Mouse (Mus musculus): ENCODE measurements at regions not wholly inside any gene's neighbourhood (a gene's known extent, or its start where the extent isn't known, plus 50 kb on each side); places are given as distances from the start of the nearest gene placed in this dataset.
A peak's percentile ranks its signal among the peaks of the same experiment; 100 is the strongest.

DNA sequence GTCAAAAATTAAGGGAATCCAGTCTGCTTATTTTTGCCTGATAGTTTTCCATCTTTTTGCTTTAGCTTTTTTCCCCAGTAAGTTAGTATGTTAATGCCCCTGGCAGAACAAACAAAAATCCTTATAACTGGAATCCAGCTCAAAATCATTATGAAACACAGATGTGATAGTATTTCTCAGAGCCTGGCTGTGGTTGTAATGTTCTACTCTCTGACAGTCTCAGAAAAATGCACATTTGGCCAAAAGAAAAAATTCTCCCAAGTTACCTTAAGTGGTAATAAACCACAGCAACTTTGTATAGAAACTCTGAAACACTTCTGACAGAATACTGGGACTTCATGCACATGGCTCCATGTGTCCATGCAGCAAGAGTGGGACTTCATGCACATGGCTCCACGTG, 193.5 kb upstream of the Rnd3 start:
- no peak for ATAC-seq
- no peaks in the 10 kb centered on the region for H3K36me3 ChIP-seq (replicated peaks; ENCODE audit: insufficient read depth, low read length)
- H3K4me1 ChIP-seq (ENCODE audit: insufficient read depth) = no peaks in the 10 kb centered on the region
- DNase-seq = no peak
- H3K4me2 ChIP-seq (ENCODE audit: low read depth, low read length) = no peak overlapping the region
- TF ChIP-seq CTCF (IDR thresholded peaks at IDR 0.05; ENCODE audit: low read depth) = no peak
- TF ChIP-seq EP300 (IDR thresholded peaks at IDR 0.05; ENCODE audit: low read depth) = no peak
- no peak overlapping the region for H3K9ac ChIP-seq (replicated peaks)
- no peaks in the 10 kb centered on the region for H3K9me3 ChIP-seq (ENCODE audit: low read length)
- WGBS (ENCODE audit: insufficient replicate concordance) = 64% methylated on average over 1 of the region's 1 CpGs
- no peaks in the 10 kb centered on the region for H3K27me3 ChIP-seq (ENCODE audit: insufficient read depth, low read length)
- H3K4me3 ChIP-seq (ENCODE audit: low read depth, low read length) = no peak overlapping the region
- no peak overlapping the region for H3K27ac ChIP-seq (ENCODE audit: low read depth)

DNA sequence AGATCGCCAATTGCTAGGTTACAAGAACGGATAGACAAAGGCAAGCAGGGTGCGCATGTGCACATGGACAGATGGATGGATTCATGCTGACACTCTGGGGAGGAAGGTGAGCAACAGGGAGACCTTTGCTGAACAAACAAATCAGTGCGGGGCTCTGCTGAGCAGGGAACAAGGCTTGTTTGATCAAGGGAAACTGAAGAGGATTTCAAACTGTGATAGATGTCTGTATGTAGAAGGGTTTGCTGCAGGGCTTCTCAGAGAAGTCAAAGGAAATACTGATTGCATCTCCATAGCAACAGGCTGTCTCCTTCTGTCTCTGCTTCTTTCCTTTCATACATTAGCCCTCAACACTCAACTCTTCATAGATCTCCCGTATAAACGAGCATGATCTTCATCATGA, 185.5 kb upstream of the Rnd3 start:
- Histone ChIP-seq H3K4me1 (ENCODE audit: insufficient read depth) (no peaks in the 10 kb centered on the region), H3K4me3 (ENCODE audit: low read depth, low read length) (no peak overlapping the region), H3K36me3 (replicated peaks; ENCODE audit: insufficient read depth, low read length) (no peaks in the 10 kb centered on the region), H3K4me2 (ENCODE audit: low read depth, low read length) (no peak overlapping the region), H3K9ac (replicated peaks) (no peak overlapping the region), H3K9me3 (ENCODE audit: low read length) (no peaks in the 10 kb centered on the region), H3K27ac (ENCODE audit: low read depth) (no peak overlapping the region), H3K27me3 (ENCODE audit: insufficient read depth, low read length) (no peaks in the 10 kb centered on the region)
- TF ChIP-seq CTCF (IDR thresholded peaks at IDR 0.05; ENCODE audit: low read depth) (no peak), EP300 (IDR thresholded peaks at IDR 0.05; ENCODE audit: low read depth) (no peak)
- WGBS (ENCODE audit: insufficient replicate concordance) = 72% methylated on average over 6 of the region's 6 CpGs
- no peak for ATAC-seq
- DNase-seq = no peak

DNA sequence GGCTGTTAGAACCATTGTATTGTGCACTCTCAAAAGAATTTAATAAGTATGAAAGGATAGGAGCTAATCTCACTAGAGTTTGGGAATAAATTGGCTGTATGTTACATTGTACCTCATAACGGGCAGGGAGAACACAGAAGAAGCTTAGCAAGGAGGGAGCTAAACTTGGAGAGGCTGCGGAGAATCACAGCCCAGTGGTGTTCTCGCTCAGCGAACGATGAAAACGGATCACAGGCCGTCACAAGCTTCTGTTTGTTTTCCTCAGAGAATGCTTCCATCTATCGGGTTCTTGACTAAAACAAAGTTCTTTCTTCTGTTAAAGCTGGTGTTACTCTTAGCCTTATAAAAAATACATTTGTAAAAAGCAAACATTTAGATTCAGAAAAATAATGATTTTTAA, 178.2 kb upstream of the Rnd3 start:
- H3K9me3 ChIP-seq (ENCODE audit: low read length) = no peaks in the 10 kb centered on the region
- no peaks in the 10 kb centered on the region for H3K4me1 ChIP-seq (ENCODE audit: insufficient read depth)
- H3K27me3 ChIP-seq (ENCODE audit: insufficient read depth, low read length) = no peaks in the 10 kb centered on the region
- H3K27ac ChIP-seq (ENCODE audit: low read depth) = no peak overlapping the region
- ATAC-seq = no peak
- no peaks in the 10 kb centered on the region for H3K36me3 ChIP-seq (replicated peaks; ENCODE audit: insufficient read depth, low read length)
- no peak for DNase-seq
- TF ChIP-seq EP300 (IDR thresholded peaks at IDR 0.05; ENCODE audit: low read depth) = no peak
- TF ChIP-seq CTCF (IDR thresholded peaks at IDR 0.05; ENCODE audit: low read depth) = no peak
- no peak overlapping the region for H3K4me3 ChIP-seq (ENCODE audit: low read depth, low read length)
- 81% methylated on average over 8 of the region's 8 CpGs for WGBS (ENCODE audit: insufficient replicate concordance)
- H3K4me2 ChIP-seq (ENCODE audit: low read depth, low read length) = no peak overlapping the region
- no peak overlapping the region for H3K9ac ChIP-seq (replicated peaks)

DNA sequence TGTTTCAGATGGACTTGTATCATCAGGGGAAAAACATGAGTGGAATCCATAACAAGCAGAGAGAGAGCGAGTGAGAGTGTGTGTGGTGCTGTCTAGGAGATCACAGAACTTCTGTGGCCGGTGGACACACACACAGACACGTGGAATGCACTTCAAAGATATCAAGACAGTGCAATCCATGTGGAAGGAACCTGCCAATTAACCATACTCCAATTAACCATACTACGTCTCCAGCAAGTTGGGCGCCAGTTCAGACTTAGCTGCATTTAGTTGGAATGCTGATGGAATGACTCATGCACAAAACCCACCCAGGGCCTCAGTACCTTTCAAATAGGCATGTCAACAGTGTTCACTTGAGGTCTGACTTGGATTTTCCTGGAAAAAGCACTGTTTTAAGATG, 172.8 kb upstream of the Rnd3 start:
- Histone ChIP-seq H3K4me3 (ENCODE audit: low read depth, low read length) (no peak overlapping the region), H3K27ac (ENCODE audit: low read depth) (no peak overlapping the region), H3K36me3 (replicated peaks; ENCODE audit: insufficient read depth, low read length) (no peaks in the 10 kb centered on the region), H3K27me3 (ENCODE audit: insufficient read depth, low read length) (no peaks in the 10 kb centered on the region), H3K4me1 (ENCODE audit: insufficient read depth) (no peaks in the 10 kb centered on the region), H3K9me3 (ENCODE audit: low read length) (no peaks in the 10 kb centered on the region), H3K9ac (replicated peaks) (no peak overlapping the region), H3K4me2 (ENCODE audit: low read depth, low read length) (no peak overlapping the region)
- 69% methylated on average over 5 of the region's 5 CpGs for WGBS (ENCODE audit: insufficient replicate concordance)
- no peak for ATAC-seq
- no peak for TF ChIP-seq EP300 (IDR thresholded peaks at IDR 0.05; ENCODE audit: low read depth)
- TF ChIP-seq CTCF (IDR thresholded peaks at IDR 0.05; ENCODE audit: low read depth) = no peak
- no peak for DNase-seq

DNA sequence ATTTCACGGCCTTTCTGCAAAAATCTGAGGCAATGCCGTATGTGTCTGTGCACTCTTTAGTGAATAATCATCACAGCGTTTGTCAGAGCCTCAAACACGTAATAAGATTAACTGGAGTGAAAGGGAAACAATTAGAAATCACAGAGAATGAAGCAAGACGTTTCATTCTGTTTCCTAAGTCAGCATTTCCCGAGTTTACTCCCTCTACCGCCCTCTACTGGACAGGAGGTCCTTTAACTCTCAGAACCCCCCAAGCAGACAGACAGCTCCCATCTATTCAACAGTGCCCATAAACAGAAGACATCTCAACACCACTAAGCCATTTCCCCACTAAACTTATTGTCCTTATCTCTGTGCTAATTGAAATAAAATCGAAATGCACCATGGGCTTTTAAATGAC, 167.5 kb upstream of the Rnd3 start:
- H3K4me1 ChIP-seq (ENCODE audit: insufficient read depth) = no peaks in the 10 kb centered on the region
- no peaks in the 10 kb centered on the region for H3K27me3 ChIP-seq (ENCODE audit: insufficient read depth, low read length)
- peak; percentile 27 for TF ChIP-seq CTCF (IDR thresholded peaks at IDR 0.05; ENCODE audit: low read depth)
- TF ChIP-seq EP300 (IDR thresholded peaks at IDR 0.05; ENCODE audit: low read depth) = no peak
- DNase-seq (no peak), ATAC-seq (no peak)
- no peaks in the 10 kb centered on the region for H3K36me3 ChIP-seq (replicated peaks; ENCODE audit: insufficient read depth, low read length)
- H3K4me3 ChIP-seq (ENCODE audit: low read depth, low read length) = no peak overlapping the region
- H3K9me3 ChIP-seq (ENCODE audit: low read length) = no peaks in the 10 kb centered on the region
- no peak overlapping the region for H3K27ac ChIP-seq (ENCODE audit: low read depth)
- 79% methylated on average over 8 of the region's 8 CpGs for WGBS (ENCODE audit: insufficient replicate concordance)
- no peak overlapping the region for H3K9ac ChIP-seq (replicated peaks)
- H3K4me2 ChIP-seq (ENCODE audit: low read depth, low read length) = no peak overlapping the region

DNA sequence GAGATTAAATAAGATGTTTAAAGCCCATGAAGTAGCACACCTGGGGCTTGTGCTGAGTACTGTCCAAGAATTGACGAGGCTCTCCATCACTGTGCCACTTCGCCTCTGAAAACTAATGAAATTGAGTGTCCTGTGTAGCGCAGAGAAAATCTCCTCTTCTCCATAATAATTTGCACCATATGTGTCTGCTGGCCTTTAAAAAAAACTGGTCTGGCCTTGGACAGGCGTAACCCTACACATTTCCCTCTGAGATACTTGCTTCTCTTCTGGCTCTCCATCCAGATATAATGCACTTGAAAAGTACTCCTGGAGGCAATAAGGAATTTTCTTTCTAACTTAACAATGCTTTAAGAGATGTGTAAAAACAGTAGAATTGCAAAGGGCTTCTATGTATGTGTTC, 164.5 kb upstream of the Rnd3 start:
- H3K9me3 ChIP-seq (ENCODE audit: low read length) = no peaks in the 10 kb centered on the region
- ATAC-seq (no peak), DNase-seq (no peak)
- H3K9ac ChIP-seq (replicated peaks) = no peak overlapping the region
- WGBS (ENCODE audit: insufficient replicate concordance) = 89% methylated on average over 4 of the region's 4 CpGs
- H3K27ac ChIP-seq (ENCODE audit: low read depth) = no peak overlapping the region
- no peaks in the 10 kb centered on the region for H3K36me3 ChIP-seq (replicated peaks; ENCODE audit: insufficient read depth, low read length)
- TF ChIP-seq EP300 (IDR thresholded peaks at IDR 0.05; ENCODE audit: low read depth) (no peak), CTCF (IDR thresholded peaks at IDR 0.05; ENCODE audit: low read depth) (no peak)
- no peak overlapping the region for H3K4me2 ChIP-seq (ENCODE audit: low read depth, low read length)
- H3K4me1 ChIP-seq (ENCODE audit: insufficient read depth) = no peaks in the 10 kb centered on the region
- H3K4me3 ChIP-seq (ENCODE audit: low read depth, low read length) = no peak overlapping the region
- no peaks in the 10 kb centered on the region for H3K27me3 ChIP-seq (ENCODE audit: insufficient read depth, low read length)

DNA sequence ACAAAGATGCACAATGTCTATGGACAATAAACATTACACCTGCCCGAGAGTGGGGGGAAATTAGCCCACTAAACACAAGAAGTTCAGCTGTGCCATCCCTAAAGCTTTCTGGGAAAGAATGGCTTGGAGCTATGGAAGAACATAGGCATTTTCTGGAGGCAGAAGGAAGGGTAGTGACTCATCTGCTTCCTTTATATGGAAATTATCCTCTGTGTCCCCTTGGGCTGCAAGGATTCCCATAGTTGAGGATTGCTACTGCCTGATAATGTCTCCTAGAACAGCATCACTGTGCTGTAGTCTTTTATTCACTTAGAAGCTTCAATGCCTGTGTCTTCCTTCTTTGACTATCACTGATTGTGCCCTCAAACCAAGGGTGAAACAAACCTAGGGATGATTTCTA, 157.3 kb upstream of the Rnd3 start:
- TF ChIP-seq EP300 (IDR thresholded peaks at IDR 0.05; ENCODE audit: low read depth) (no peak), CTCF (IDR thresholded peaks at IDR 0.05; ENCODE audit: low read depth) (no peak)
- Histone ChIP-seq H3K9me3 (ENCODE audit: low read length) (no peaks in the 10 kb centered on the region), H3K27ac (ENCODE audit: low read depth) (no peak overlapping the region), H3K4me2 (ENCODE audit: low read depth, low read length) (no peak overlapping the region), H3K9ac (replicated peaks) (no peak overlapping the region), H3K36me3 (replicated peaks; ENCODE audit: insufficient read depth, low read length) (no peaks in the 10 kb centered on the region), H3K4me1 (ENCODE audit: insufficient read depth) (no peaks in the 10 kb centered on the region), H3K4me3 (ENCODE audit: low read depth, low read length) (no peak overlapping the region), H3K27me3 (ENCODE audit: insufficient read depth, low read length) (no peaks in the 10 kb centered on the region)
- no peak for DNase-seq
- 77% methylated on average over 1 of the region's 1 CpGs for WGBS (ENCODE audit: insufficient replicate concordance)
- no peak for ATAC-seq

All from liver, postnatal 0 days (tissue).